Mouse (Mus musculus): ENCODE measurements at regions not wholly inside any gene's neighbourhood (a gene's known extent, or its start where the extent isn't known, plus 50 kb on each side); places are given as distances from the start of the nearest gene placed in this dataset.
A peak's percentile ranks its signal among the peaks of the same experiment; 100 is the strongest.

- Histone ChIP-seq H3K27ac (no peak overlapping the region), H3K4me1 (peaks cover 3% of the 10 kb centered on the region), H3K9ac (no peak overlapping the region), H3K27me3 (no peaks in the 10 kb centered on the region), H3K9me3 (no peaks in the 10 kb centered on the region), H3K36me3 (no peaks in the 10 kb centered on the region), H3K4me3 (no peak overlapping the region), H3K4me2 (replicated peaks) (no peak overlapping the region)
- peak; percentile 59; the same call in 1 of the 2 replicates for ATAC-seq (ENCODE audit: low FRiP score, low read depth)
- WGBS, result 36% methylated on average over 16 of the region's 16 CpGs
Measured at GRCm38 (mm10) chr1:151078909-151079522, 85.8 kb upstream of the Hmcn1 start.

DNA sequence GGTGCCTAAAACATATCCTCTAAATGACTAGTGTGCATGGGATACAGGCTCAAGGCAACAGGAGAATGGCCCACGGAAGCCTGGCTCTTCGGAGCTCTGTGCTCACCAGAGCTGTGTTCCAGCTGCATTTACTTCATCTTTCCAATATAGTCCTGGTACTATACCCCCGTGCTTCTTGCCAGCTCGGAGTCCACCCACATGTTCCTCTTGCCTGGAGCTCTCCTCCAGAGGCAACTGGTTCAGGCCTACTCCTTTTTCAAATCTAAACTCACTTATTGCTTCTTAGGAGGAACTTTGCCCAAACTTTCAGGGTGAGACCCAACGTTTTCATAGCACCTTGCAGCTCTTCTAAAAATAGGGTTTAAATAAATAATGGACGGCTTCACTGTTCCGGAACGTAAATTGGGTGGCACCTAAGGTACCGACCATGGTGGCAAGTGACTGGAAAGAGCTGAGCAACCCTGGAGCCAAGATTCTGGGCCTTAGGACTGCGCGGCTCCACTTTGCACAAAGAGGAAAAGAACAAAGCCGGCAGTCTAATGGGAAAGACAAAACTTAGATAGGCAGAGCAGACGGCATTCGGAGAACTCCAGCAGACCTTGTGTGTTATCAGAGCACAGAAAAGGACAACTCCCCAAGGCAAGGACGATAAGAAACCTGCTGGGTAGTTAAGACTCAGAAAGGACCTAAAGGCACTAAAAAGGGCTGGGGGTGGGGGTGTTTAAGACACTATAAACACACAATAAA lies 86.6 kb upstream of the Hmcn1 start:
- H3K4me3 ChIP-seq, result no peak overlapping the region
- H3K27ac ChIP-seq, result no peak overlapping the region
- no peaks in the 10 kb centered on the region for H3K36me3 ChIP-seq
- no peaks in the 10 kb centered on the region for H3K27me3 ChIP-seq
- 74% methylated on average over 15 of the region's 15 CpGs for WGBS
- H3K9ac ChIP-seq, result no peak overlapping the region
- no peak overlapping the region for H3K4me2 ChIP-seq (replicated peaks)
- ATAC-seq (ENCODE audit: low FRiP score, low read depth), result no peak
- peaks cover 3% of the 10 kb centered on the region for H3K4me1 ChIP-seq
- no peaks in the 10 kb centered on the region for H3K9me3 ChIP-seq

DNA sequence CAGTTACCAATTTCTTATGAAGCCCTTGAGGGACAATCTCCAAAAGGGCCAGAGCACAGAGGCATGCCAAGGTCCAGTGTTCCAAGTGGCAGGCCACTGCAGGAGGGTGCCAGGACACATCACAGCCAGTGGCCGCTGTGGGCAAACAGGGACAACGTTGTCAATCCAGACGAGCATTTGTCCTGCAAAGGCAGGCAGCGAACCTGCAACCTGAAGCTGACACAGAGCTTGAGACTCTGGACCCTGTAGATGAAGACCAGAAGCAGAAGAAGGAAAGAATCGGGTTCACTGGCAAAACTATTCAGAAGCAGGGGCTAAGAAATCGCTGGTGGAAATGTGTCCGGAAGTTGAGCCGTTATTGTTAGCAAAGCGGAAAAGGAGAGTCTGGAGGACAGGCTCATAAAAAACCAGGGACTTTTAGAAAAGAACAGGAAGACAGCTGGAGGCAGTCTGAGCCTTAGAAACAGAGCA lies 87.3 kb upstream of the Hmcn1 start:
- Histone ChIP-seq H3K9me3 (no peaks in the 10 kb centered on the region), H3K4me2 (replicated peaks) (peak overlapping the region; percentile 12; the same call in 1 of the 2 replicates), H3K9ac (no peak overlapping the region), H3K27me3 (no peaks in the 10 kb centered on the region), H3K4me3 (no peak overlapping the region), H3K27ac (no peak overlapping the region), H3K36me3 (no peaks in the 10 kb centered on the region), H3K4me1 (peaks cover 3% of the 10 kb centered on the region)
- WGBS, result 33% methylated on average over 9 of the region's 9 CpGs
- ATAC-seq (ENCODE audit: low FRiP score, low read depth), result no peak

DNA sequence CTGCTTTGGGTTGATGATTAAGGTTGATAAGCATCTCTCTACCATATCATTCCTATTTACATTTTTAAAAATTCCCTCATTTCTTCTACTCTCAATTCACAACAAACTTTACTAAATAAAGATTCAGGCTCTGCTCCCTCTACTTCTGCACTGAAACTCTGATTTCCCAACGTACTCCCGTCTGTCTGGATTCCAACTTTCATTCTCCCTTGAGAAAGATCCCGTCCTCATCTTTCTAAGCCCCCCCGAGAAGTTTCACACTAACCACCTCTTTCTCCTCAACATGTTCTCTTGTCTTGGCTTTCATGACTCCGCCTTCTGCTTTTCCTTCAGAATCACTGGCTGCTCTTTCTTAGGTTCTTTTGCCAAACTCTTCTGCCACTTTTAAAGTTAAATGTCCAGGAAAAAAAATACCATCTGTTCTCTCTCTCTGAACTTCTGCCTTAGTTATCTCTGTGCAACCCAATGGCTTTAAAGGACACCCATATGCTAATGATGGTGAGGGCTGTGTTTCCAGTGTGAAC lies 89.3 kb upstream of the Hmcn1 start:
- Histone ChIP-seq H3K36me3 (no peaks in the 10 kb centered on the region), H3K27ac (no peak overlapping the region), H3K9ac (no peak overlapping the region), H3K4me1 (peaks cover 3% of the 10 kb centered on the region), H3K27me3 (no peaks in the 10 kb centered on the region), H3K4me2 (replicated peaks) (no peak overlapping the region), H3K9me3 (no peaks in the 10 kb centered on the region), H3K4me3 (no peak overlapping the region)
- WGBS, result 93% methylated on average over 5 of the region's 5 CpGs
- ATAC-seq (ENCODE audit: low FRiP score, low read depth), result no peak

DNA sequence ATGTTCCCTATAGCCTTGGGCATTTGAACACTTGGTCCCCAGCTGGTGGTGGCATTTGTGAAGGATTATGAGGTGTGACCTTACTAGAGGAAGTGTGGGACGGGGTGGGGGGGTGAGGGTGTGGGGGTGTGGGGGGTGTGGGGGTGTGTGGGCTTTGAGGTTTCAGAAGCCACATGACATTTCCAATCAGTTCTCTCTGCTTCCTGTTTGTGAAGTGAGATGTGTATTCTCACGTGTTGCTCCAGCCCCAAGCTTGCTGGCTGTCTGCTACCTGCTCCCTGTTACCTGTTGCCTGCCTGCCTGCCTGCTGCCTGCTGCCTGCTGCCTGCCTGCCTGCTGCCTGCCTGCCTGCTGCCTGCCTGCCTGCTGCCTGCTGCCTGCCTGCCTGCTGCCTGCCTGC lies 90.6 kb upstream of the Hmcn1 start:
- 84% methylated on average over 2 of the region's 2 CpGs for whole genome bisulfite sequencing
- Histone ChIP-seq H3K4me3 (no peak overlapping the region), H3K4me1 (peaks cover 3% of the 10 kb centered on the region)

GRCm38 (mm10) chr1:151086111-151086859 lies 93.0 kb upstream of the Hmcn1 start:
- no peak for ATAC-seq (ENCODE audit: low FRiP score, low read depth)
- no peaks in the 10 kb centered on the region for H3K4me1 ChIP-seq
- no peak overlapping the region for H3K27ac ChIP-seq
- no peak overlapping the region for H3K4me3 ChIP-seq
- H3K27me3 ChIP-seq, result no peaks in the 10 kb centered on the region
- WGBS, result 74% methylated on average over 22 of the region's 22 CpGs
- no peaks in the 10 kb centered on the region for H3K9me3 ChIP-seq
- no peaks in the 10 kb centered on the region for H3K36me3 ChIP-seq
- no peak overlapping the region for H3K9ac ChIP-seq
- no peak overlapping the region for H3K4me2 ChIP-seq (replicated peaks)

More for the DNA sequence above, 90.6 kb upstream of the Hmcn1 start:
- no peak overlapping the region for H3K27ac ChIP-seq
- no peak overlapping the region for H3K9ac ChIP-seq
- H3K4me2 ChIP-seq (replicated peaks), result no peak overlapping the region
- no peak for ATAC-seq (ENCODE audit: low FRiP score, low read depth)
- H3K27me3 ChIP-seq, result no peaks in the 10 kb centered on the region
- H3K36me3 ChIP-seq, result no peaks in the 10 kb centered on the region
- no peaks in the 10 kb centered on the region for H3K9me3 ChIP-seq

DNA sequence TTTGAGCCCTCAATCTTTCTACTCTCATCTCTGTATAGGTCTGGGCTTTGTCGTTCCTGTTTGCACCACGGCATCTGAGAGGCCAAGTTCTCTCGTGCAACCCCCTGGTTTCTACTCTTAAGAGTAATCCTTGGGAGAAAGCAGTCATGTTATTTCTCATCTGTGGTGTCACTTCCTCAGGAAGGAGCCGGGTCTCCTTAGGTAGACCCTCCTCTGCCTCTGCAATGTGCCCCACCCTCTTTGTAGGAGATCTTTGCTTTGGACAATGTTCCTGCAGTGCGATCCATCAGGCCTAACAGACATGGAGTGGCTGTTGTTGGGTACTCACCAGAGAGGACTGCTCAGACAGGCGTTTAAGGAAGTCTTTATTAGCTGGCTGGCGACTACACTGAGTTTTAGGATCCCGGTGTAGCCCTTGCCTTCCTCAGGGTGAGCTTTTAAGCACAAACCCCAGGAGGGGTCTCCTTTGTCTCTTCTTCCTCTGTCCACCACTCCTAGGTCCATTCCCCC lies 94.0 kb upstream of the Hmcn1 start:
- no peak for ATAC-seq (ENCODE audit: low FRiP score, low read depth)
- Histone ChIP-seq H3K9ac (no peak overlapping the region), H3K4me2 (replicated peaks) (no peak overlapping the region), H3K4me1 (peaks cover 3% of the 10 kb centered on the region; the same call in 1 of the 2 replicates), H3K27ac (no peak overlapping the region), H3K4me3 (no peak overlapping the region), H3K27me3 (no peaks in the 10 kb centered on the region), H3K36me3 (no peaks in the 10 kb centered on the region), H3K9me3 (no peaks in the 10 kb centered on the region)
- WGBS, result 77% methylated on average over 8 of the region's 8 CpGs

DNA sequence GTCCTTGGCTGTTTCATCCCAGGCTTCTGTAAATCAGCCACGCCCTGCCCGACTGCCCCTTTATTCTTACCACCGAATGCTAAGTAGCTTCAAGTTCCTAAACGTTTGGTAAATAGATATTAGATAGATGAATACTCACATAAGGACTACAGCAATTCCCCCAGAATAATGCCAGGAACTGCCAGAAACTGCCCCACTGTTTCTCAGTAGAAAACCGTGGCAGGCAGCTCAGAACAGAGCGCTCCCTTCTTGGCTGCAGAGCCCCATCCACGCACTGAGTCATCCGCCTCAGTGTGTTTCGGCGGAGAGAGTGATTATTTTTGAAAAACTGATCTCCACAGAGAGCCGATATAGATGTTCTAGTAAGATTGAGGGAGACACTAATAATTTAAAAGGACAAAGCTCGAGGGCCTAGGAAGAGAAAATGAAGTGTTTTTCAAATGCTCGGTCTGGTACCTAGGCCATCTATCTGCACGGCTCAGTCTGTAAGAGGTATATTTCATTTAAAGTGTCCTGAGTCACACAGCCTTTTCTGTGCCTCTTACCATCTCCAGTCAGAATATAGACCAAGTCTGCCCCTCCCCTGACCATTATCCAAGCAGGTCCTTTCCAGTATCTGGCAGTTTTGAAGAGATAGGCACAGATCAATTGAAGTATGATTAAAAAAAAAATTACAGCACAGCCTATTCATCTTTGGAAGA lies 94.4 kb upstream of the Gm47985 start:
- Histone ChIP-seq H3K4me2 (replicated peaks) (no peak overlapping the region), H3K4me1 (peaks cover 7% of the 10 kb centered on the region; the same call in 1 of the 2 replicates), H3K9ac (no peak overlapping the region), H3K27me3 (no peaks in the 10 kb centered on the region), H3K36me3 (no peaks in the 10 kb centered on the region), H3K27ac (no peak overlapping the region), H3K4me3 (no peak overlapping the region), H3K9me3 (no peaks in the 10 kb centered on the region)
- ATAC-seq (ENCODE audit: low FRiP score, low read depth), result no peak
- 83% methylated on average over 14 of the region's 14 CpGs for WGBS

- no peak for ATAC-seq (ENCODE audit: low FRiP score, low read depth)
- H3K4me2 ChIP-seq (replicated peaks), result no peak overlapping the region
- no peaks in the 10 kb centered on the region for H3K36me3 ChIP-seq
- no peak overlapping the region for H3K27ac ChIP-seq
- 49% methylated on average over 11 of the region's 11 CpGs for WGBS
- peaks cover 7% of the 10 kb centered on the region; the same call in 1 of the 2 replicates for H3K4me1 ChIP-seq
- no peaks in the 10 kb centered on the region for H3K27me3 ChIP-seq
- H3K9ac ChIP-seq, result no peak overlapping the region
- H3K4me3 ChIP-seq, result no peak overlapping the region
- H3K9me3 ChIP-seq, result no peaks in the 10 kb centered on the region
Measured at GRCm38 (mm10) chr1:151088535-151089125, 93.7 kb upstream of the Gm47985 start.

GRCm38 (mm10) chr1:151092035-151092434 lies 90.3 kb upstream of the Gm47985 start:
- no peak overlapping the region for H3K4me2 ChIP-seq (replicated peaks)
- H3K27ac ChIP-seq, result no peak overlapping the region
- no peaks in the 10 kb centered on the region for H3K36me3 ChIP-seq
- no peaks in the 10 kb centered on the region for H3K9me3 ChIP-seq
- WGBS, result 80% methylated on average over 4 of the region's 4 CpGs
- no peak overlapping the region for H3K9ac ChIP-seq
- no peaks in the 10 kb centered on the region for H3K27me3 ChIP-seq
- no peak for ATAC-seq (ENCODE audit: low FRiP score, low read depth)
- peaks cover 14% of the 10 kb centered on the region for H3K4me1 ChIP-seq
- H3K4me3 ChIP-seq, result no peak overlapping the region

DNA sequence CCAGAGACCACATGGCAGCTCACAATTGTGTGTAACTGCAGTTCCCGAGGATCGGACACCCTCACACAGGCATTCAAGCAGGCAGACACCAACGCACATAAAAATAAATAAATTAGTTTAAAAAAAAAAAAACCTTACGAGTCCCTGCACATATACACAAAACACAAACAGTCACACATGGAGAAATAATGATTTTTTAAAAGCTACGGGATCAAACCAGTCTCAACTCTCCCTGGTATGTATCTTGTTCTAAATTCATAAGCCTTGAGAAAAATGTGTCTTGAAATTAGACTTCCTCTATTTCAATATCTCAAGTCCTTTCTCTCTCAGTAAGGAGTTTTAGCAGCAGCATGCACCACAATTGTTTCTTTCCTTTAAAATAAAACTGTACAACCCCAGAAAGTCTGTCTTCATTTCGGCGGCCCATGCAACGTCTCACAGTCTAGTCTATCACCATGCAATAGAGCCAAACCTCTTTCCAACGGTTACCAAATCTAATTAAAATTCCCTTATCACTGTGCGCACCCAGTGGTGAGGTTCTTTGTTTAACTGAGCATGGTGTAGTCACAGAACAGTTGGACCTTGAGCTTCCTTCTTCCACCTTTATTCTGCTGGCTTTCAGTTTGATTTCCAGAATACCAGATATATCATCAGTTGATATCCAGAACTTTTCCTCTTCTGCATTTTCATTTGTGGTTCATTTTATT lies 86.8 kb upstream of the Gm47985 start:
- Histone ChIP-seq H3K27ac (no peak overlapping the region; the same call in 1 of the 2 replicates), H3K4me2 (replicated peaks) (peak overlapping the region; percentile 48), H3K27me3 (no peaks in the 10 kb centered on the region), H3K4me1 (peaks cover 14% of the 10 kb centered on the region), H3K9me3 (no peaks in the 10 kb centered on the region), H3K36me3 (no peaks in the 10 kb centered on the region), H3K4me3 (no peak overlapping the region), H3K9ac (no peak overlapping the region)
- WGBS, result 69% methylated on average over 10 of the region's 10 CpGs
- ATAC-seq (ENCODE audit: low FRiP score, low read depth), result peak; percentile 9; the same call in 1 of the 2 replicates

Measured in limb, embryonic 13.5 days (tissue).